8 mouse cellular contexts compared by ENCODE assay signal in the genomic region with DNA sequence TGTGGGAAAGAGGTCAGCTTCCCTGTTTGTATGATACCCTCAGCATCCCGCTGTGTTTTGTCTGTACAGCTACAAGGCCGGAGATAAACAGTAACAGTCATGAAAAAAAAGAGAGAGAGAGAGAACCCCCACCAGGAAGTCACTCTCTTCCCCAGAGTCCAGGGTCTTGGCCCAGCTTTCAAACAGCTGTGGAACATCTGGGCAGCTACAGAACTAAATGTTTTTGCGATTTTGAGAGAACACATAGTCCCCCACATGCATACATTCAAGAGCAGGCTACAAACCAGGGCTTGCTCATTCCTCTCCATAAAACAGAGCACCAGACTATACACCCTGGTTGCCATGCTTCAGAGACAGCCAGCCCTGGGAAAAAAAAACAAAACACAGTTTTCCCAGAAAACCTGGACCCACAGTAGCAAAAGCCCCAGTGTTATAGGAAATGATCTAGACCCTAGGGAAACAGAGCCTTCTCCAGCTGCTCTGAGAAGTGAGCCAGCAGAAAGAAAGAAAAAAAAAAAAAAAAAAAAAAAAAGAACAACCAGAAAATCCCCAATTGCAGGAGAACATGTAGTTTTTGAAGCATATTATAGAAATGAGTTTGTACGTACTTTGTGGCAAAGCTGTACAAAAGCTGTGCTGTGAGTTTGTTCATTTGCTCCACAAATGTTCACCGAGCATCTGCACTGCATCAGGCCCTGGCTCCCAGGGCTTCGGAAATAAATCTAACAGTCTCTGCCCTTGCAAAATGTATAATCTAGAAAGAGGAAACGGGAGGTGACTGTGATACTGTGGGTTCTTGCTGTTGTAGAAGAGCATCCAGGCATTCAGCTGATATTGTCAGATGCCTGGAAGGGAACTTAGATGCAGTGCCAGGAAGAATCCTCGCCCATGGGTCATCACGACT.
DNase-seq lines count a peak whose midpoint lies in the region; ATAC-seq and TF ChIP-seq lines count a peak whose summit lies in the region.

No protein-coding gene starts in this region.

- H3K4me3 ChIP-seq in liver, postnatal 0 days (ENCODE audit: low read depth, low read length) = no peak overlapping the region
- H3K4me3 ChIP-seq in liver, embryonic 12.5 days = no peak overlapping the region
- H3K4me3 ChIP-seq in heart, embryonic 11.5 days (ENCODE audit: low read depth, low read length) = no peak overlapping the region
- H3K4me3 ChIP-seq in stomach, embryonic 14.5 days (ENCODE audit: low read depth, low read length) = no peak overlapping the region

- no peaks in the 10 kb centered on the region for H3K36me3 ChIP-seq in liver, postnatal 0 days (replicated peaks; ENCODE audit: insufficient read depth, low read length)
- H3K36me3 ChIP-seq in liver, embryonic 12.5 days = no peaks in the 10 kb centered on the region
- H3K36me3 ChIP-seq in heart, embryonic 11.5 days (ENCODE audit: control insufficient read depth, insufficient read depth, low read length) = no peaks in the 10 kb centered on the region
- no peaks in the 10 kb centered on the region for H3K36me3 ChIP-seq in stomach, embryonic 14.5 days (ENCODE audit: control insufficient read depth, insufficient read depth, low read length)

- WGBS in liver, postnatal 0 days (ENCODE audit: insufficient replicate concordance) = 40% methylated on average over 9 of the region's 9 CpGs
- 49% methylated on average over 9 of the region's 9 CpGs for WGBS in liver, embryonic 12.5 days (ENCODE audit: insufficient replicate concordance)
- 64% methylated on average over 9 of the region's 9 CpGs for WGBS in heart, embryonic 11.5 days (ENCODE audit: insufficient replicate concordance)
- 50% methylated on average over 9 of the region's 9 CpGs for WGBS in stomach, embryonic 14.5 days

- H3K27me3 ChIP-seq in liver, postnatal 0 days (ENCODE audit: insufficient read depth, low read length) = no peaks in the 10 kb centered on the region
- H3K27me3 ChIP-seq in liver, embryonic 12.5 days (replicated peaks) = peaks cover 6% of the 10 kb centered on the region; the same call in 1 of the 2 replicates
- H3K27me3 ChIP-seq in heart, embryonic 11.5 days (ENCODE audit: control insufficient read depth, insufficient read depth, low read length) = no peaks in the 10 kb centered on the region
- no peaks in the 10 kb centered on the region for H3K27me3 ChIP-seq in stomach, embryonic 14.5 days (ENCODE audit: control insufficient read depth, insufficient read depth, low read length)

- 0 out of 2 replicates have a peak overlapping the region, but pooled peaks have one; percentile 12 for H3K27ac ChIP-seq in liver, postnatal 0 days (ENCODE audit: low read depth)
- no peak overlapping the region for H3K27ac ChIP-seq in liver, embryonic 12.5 days
- H3K27ac ChIP-seq in heart, embryonic 11.5 days (ENCODE audit: low read depth, low read length) = 0 out of 2 replicates have a peak overlapping the region, but pooled peaks have one; percentile 43
- peak overlapping the region; percentile 70 for H3K27ac ChIP-seq in stomach, embryonic 14.5 days (ENCODE audit: low read length)

- H3K4me1 ChIP-seq in liver, postnatal 0 days (ENCODE audit: insufficient read depth) = peaks cover 18% of the 10 kb centered on the region
- H3K4me1 ChIP-seq in liver, embryonic 12.5 days = peaks cover 11% of the 10 kb centered on the region; the same call in 1 of the 2 replicates
- peaks cover 12% of the 10 kb centered on the region for H3K4me1 ChIP-seq in heart, embryonic 11.5 days (ENCODE audit: control insufficient read depth, insufficient read depth, low read length)
- H3K4me1 ChIP-seq in stomach, embryonic 14.5 days (ENCODE audit: control insufficient read depth, insufficient read depth, low read length) = peaks cover 14% of the 10 kb centered on the region

- TF ChIP-seq CTCF in liver, postnatal 0 days (IDR thresholded peaks at IDR 0.05; ENCODE audit: low read depth) = no peak

- no peak overlapping the region for H3K9ac ChIP-seq in liver, postnatal 0 days (replicated peaks)
- no peak overlapping the region for H3K9ac ChIP-seq in liver, embryonic 12.5 days
- H3K9ac ChIP-seq in heart, embryonic 11.5 days (ENCODE audit: low read depth, low read length) = no peak overlapping the region
- no peak overlapping the region for H3K9ac ChIP-seq in stomach, embryonic 14.5 days (replicated peaks; ENCODE audit: low read depth, low read length)

- no peak overlapping the region for H3K4me2 ChIP-seq in liver, postnatal 0 days (ENCODE audit: low read depth, low read length)
- H3K4me2 ChIP-seq in liver, embryonic 12.5 days = no peak overlapping the region
- H3K4me2 ChIP-seq in heart, embryonic 11.5 days = no peak overlapping the region
- H3K4me2 ChIP-seq in stomach, embryonic 14.5 days (replicated peaks; ENCODE audit: low read depth, low read length) = no peak overlapping the region

- ATAC-seq in liver, postnatal 0 days = no peak
- no peak for ATAC-seq in liver, embryonic 12.5 days
- no peak for ATAC-seq in heart, embryonic 11.5 days (replicated peaks; ENCODE audit: insufficient number of reproducible peaks, low FRiP score, low TSS enrichment)
- peak; percentile 77 for ATAC-seq in stomach, embryonic 14.5 days (ENCODE audit: insufficient number of reproducible peaks, insufficient read depth, low FRiP score, low read depth)

- TF ChIP-seq EP300 in liver, postnatal 0 days (IDR thresholded peaks at IDR 0.05; ENCODE audit: low read depth) = no peak

- H3K9me3 ChIP-seq in liver, postnatal 0 days (ENCODE audit: low read length) = no peaks in the 10 kb centered on the region
- H3K9me3 ChIP-seq in liver, embryonic 12.5 days (replicated peaks) = no peaks in the 10 kb centered on the region
- H3K9me3 ChIP-seq in heart, embryonic 11.5 days (replicated peaks; ENCODE audit: control insufficient read depth, low read length) = no peaks in the 10 kb centered on the region
- no peaks in the 10 kb centered on the region for H3K9me3 ChIP-seq in stomach, embryonic 14.5 days (ENCODE audit: control insufficient read depth, low read depth, low read length)

- no peak for DNase-seq in liver, postnatal 0 days
- DNase-seq in kidney, postnatal 25 days = peak; percentile 23 to 58
- no peak for DNase-seq in adrenal gland, postnatal 10 days
- no peak for DNase-seq in Muller cell, postnatal 12 days (ENCODE audit: inconsistent ontology term)
- DNase-seq in cerebellum, adult 11-12 months = no peak

Comparison
In these comparisons a context has a peak if more than half of its experiments do, and no peak if none do; other contexts are left out.
1. DNase-seq: peak in kidney, postnatal 25 days (2 of 2); none in liver, postnatal 0 days (single experiment), adrenal gland, postnatal 10 days (single experiment), Muller cell, postnatal 12 days (single experiment) and cerebellum, adult 11-12 months (single experiment).